Mouse (Mus musculus) ES-Bruce4 (cell line): ENCODE measurements around the gene Elavl3. TPM values are rescaled to one million over a fixed set of nuclear protein-coding genes. Genes with fewer than 3 reads are reported as not detected.
"Not testable (repeated sequence)": the region's sequence is repeated elsewhere in the genome, so short reads cannot be mapped to it uniquely, and the experiment has no call there.

Source experiments
- H3K27ac ChIP-seq: 2 replicates; pipeline ENCODE4 v1.5.1; 2012; ENCODE audit warnings: low read length, inconsistent platforms; ENCODE audit not compliant: insufficient read depth
- H3K27me3 ChIP-seq: 2 replicates; pipeline ENCODE4 v1.6.1; 2012; ENCODE audit warnings: mild to moderate bottlenecking, low read length, inconsistent platforms; ENCODE audit not compliant: control insufficient read depth, poor library complexity, insufficient read depth, severe bottlenecking
- H3K36me3 ChIP-seq: 2 replicates; pipeline ENCODE4 v1.6.1; 2012; ENCODE audit warnings: inconsistent platforms, mild to moderate bottlenecking, low read length, moderate library complexity; ENCODE audit not compliant: control insufficient read depth, poor library complexity, insufficient read depth, severe bottlenecking
- H3K4me1 ChIP-seq: one replicate; pipeline ENCODE4 v1.8.1; 2011; ENCODE audit warnings: low read length; ENCODE audit not compliant: control insufficient read depth, insufficient read depth
- H3K4me3 ChIP-seq: 2 replicates; pipeline ENCODE4 v1.5.1; 2011; ENCODE audit warnings: low read depth, mild to moderate bottlenecking, low read length
- H3K9ac ChIP-seq: 2 replicates; pipeline ENCODE4 v1.6.1; 2012; ENCODE audit warnings: low read depth, mild to moderate bottlenecking, inconsistent platforms; ENCODE audit not compliant: poor library complexity, severe bottlenecking
- H3K9me3 ChIP-seq: replicated peaks from 2 replicates; pipeline ENCODE4 v1.6.1; 2012; ENCODE audit warnings: mild to moderate bottlenecking, low read length, inconsistent platforms; ENCODE audit not compliant: control insufficient read depth, poor library complexity, insufficient read depth, severe bottlenecking
- CTCF ChIP-seq: IDR thresholded peaks from one replicate; pipeline ENCODE4 v1.8.1; 2011; ENCODE audit warnings: low read depth, low read length
- EP300 ChIP-seq: IDR thresholded peaks from 2 replicates; pipeline ENCODE4 v1.6.1; 2011; ENCODE audit warnings: low read depth, low read length; ENCODE audit not compliant: insufficient read depth
- POLR2A ChIP-seq: IDR thresholded peaks from one replicate; pipeline ENCODE4 v1.8.1; 2011; ENCODE audit warnings: low read length; ENCODE audit not compliant: insufficient read depth
- polyA plus RNA-seq: library from polyadenylated mRNA; stranded (reverse); fragments of >200 nt; gene quantifications from 2 replicates; pipeline ENCODE4 v1.2.4, GENCODE M21; 2011; ENCODE audit warnings: low read depth; ENCODE audit not compliant: missing spikeins, insufficient read depth, insufficient read length

The Elavl3 gene
- polyA plus RNA-seq, 1 experiment = 10.6 TPM

- Histone ChIP-seq H3K36me3 (no peaks in the 10 kb centered on the region), H3K9me3 (no peaks in the 10 kb centered on the region), H3K9ac (no peak overlapping the region), H3K27me3 (no peaks in the 10 kb centered on the region), H3K4me1 (peaks cover 3% of the 10 kb centered on the region), H3K4me3 (no peak overlapping the region), H3K27ac (no peak overlapping the region)
- TF ChIP-seq POLR2A (no peak), CTCF (no peak), EP300 (no peak)
These were observed 37.5 kb upstream of the Elavl3 start for GRCm38 (mm10) chr9:22089281-22089680.

- no peak overlapping the region for H3K9ac ChIP-seq
- H3K27ac ChIP-seq = no peak overlapping the region
- H3K27me3 ChIP-seq = no peaks in the 10 kb centered on the region
- H3K36me3 ChIP-seq = no peaks in the 10 kb centered on the region
- no peak for TF ChIP-seq CTCF
- TF ChIP-seq POLR2A = no peak
- TF ChIP-seq EP300 = no peak
- H3K4me1 ChIP-seq = no peaks in the 10 kb centered on the region
- no peaks in the 10 kb centered on the region for H3K9me3 ChIP-seq
- H3K4me3 ChIP-seq = no peak overlapping the region
These were observed 35.3 kb upstream of the Elavl3 start for GRCm38 (mm10) chr9:22087034-22087618.

GRCm38 (mm10) chr9:22086012-22086411 lies 34.2 kb upstream of the Elavl3 start:
- Histone ChIP-seq H3K9ac (peak overlapping the region; percentile 58), H3K36me3 (no peaks in the 10 kb centered on the region), H3K4me3 (peak overlapping the region; percentile 89), H3K27ac (no peak overlapping the region), H3K9me3 (no peaks in the 10 kb centered on the region), H3K4me1 (no peaks in the 10 kb centered on the region), H3K27me3 (no peaks in the 10 kb centered on the region)
- no peak for TF ChIP-seq CTCF
- no peak for TF ChIP-seq POLR2A
- TF ChIP-seq EP300 = no peak

- no peaks in the 10 kb centered on the region for H3K4me1 ChIP-seq
- peak within 1 kb of the TSS; percentile 89 for H3K4me3 ChIP-seq
- TF ChIP-seq CTCF (no peak), POLR2A (peak; percentile 71), EP300 (no peak)
- H3K9me3 ChIP-seq = no peaks in the 10 kb centered on the region
- no peak within 1 kb of the TSS for H3K27ac ChIP-seq
- no peaks in the 10 kb centered on the region for H3K27me3 ChIP-seq
- no peaks in the 10 kb centered on the region for H3K36me3 ChIP-seq
- H3K9ac ChIP-seq = peak within 1 kb of the TSS; percentile 58
These were observed 33.4 kb upstream of the Elavl3 start, which contains the start of gene Ecsit for GRCm38 (mm10) chr9:22085022-22085834. Gene Ecsit (minus strand): TSS chr9:22085438.

GRCm38 (mm10) chr9:22084667-22085021 lies 32.8 kb upstream of the Elavl3 start:
- TF ChIP-seq EP300 (no peak), CTCF (no peak), POLR2A (no peak)
- Histone ChIP-seq H3K27ac (no peak overlapping the region), H3K9me3 (no peaks in the 10 kb centered on the region), H3K4me1 (no peaks in the 10 kb centered on the region), H3K9ac (peak overlapping the region; percentile 58), H3K36me3 (no peaks in the 10 kb centered on the region), H3K4me3 (peak overlapping the region; percentile 84), H3K27me3 (no peaks in the 10 kb centered on the region)

GRCm38 (mm10) chr9:22076223-22076622 lies 24.4 kb upstream of the Elavl3 start:
- Histone ChIP-seq H3K9me3 (no peaks in the 10 kb centered on the region), H3K36me3 (peaks cover 8% of the 10 kb centered on the region), H3K9ac (peak overlapping the region; percentile 10; the same call in 1 of the 2 replicates), H3K27me3 (no peaks in the 10 kb centered on the region), H3K4me1 (no peaks in the 10 kb centered on the region), H3K27ac (no peak overlapping the region), H3K4me3 (peak overlapping the region; percentile 75)
- TF ChIP-seq POLR2A (no peak), EP300 (no peak), CTCF (no peak)

GRCm38 (mm10) chr9:22075778-22076177 lies 24.0 kb upstream of the Elavl3 start:
- H3K36me3 ChIP-seq, H3K9me3 ChIP-seq, H3K4me1 ChIP-seq, H3K27me3 ChIP-seq, H3K27ac ChIP-seq: not testable (repeated sequence)
- H3K4me3 ChIP-seq = peak overlapping the region; percentile 75
- H3K9ac ChIP-seq = peak overlapping the region; percentile 10; the same call in 1 of the 2 replicates
